Mouse (Mus musculus) left cerebral cortex, postnatal 10 days (tissue): ENCODE results near the gene Pkig. TPM values are rescaled to one million over a fixed set of nuclear protein-coding genes. Genes with fewer than 3 reads are reported as not detected.

Experiments used
- total RNA-seq, 2 experiments: library from RNA; stranded (reverse); gene quantifications; 2 replicates each; pipeline ENCODE4 v1.2.3; 2021

Pkig gene
- total RNA-seq, 2 experiments from 2014 or later, result 95.0 to 98.5 TPM

Other genes with a start within 250 kb of the Pkig start
- 10 to 100 TPM; 19.5 to 21.6 TPM for gene Oser1, start 233.7 kb upstream of the Pkig start, total RNA-seq
- gene Gdap1l1, start 219.9 kb upstream of the Pkig start, total RNA-seq, result 10 to 100 TPM; 95.2 to 95.5 TPM
- 10 to 100 TPM; 17.0 to 18.9 TPM for gene Fitm2, start 185.8 kb upstream of the Pkig start, total RNA-seq
- gene R3hdml, start 166.1 kb upstream of the Pkig start, total RNA-seq, result under 1 TPM in 1 of 2 experiments, not detected in 1; 0.55 TPM
- not detected for gene Hnf4a, start 151.6 kb upstream of the Pkig start, total RNA-seq
- 10 to 100 TPM; 54.9 to 59.8 TPM for gene Ttpal, start 56.1 kb upstream of the Pkig start, total RNA-seq
- gene Serinc3, start 13.3 kb upstream of the Pkig start, total RNA-seq, result 100 to 1,000 TPM; 213 to 225 TPM
- 1 to 10 TPM; 3.7 to 3.8 TPM for gene Ada, start 91.9 kb downstream of the Pkig start, total RNA-seq
- gene Ccn5, start 162.5 kb downstream of the Pkig start, total RNA-seq, result under 1 TPM in 1 of 2 experiments, not detected in 1; 0.32 TPM
- gene Kcnk15, start 195.3 kb downstream of the Pkig start, total RNA-seq, result not detected